Mouse (Mus musculus) brain, embryonic 14.5 days (tissue): ENCODE data around the gene Eif2s1.

Experiments
- CTCF ChIP-seq: fragments of 200-500 bp; IDR thresholded peaks from 2 replicates; pipeline ENCODE4 v1.5.1; 2012; ENCODE audit warnings: inconsistent platforms, mild to moderate bottlenecking, moderate library complexity, borderline replicate concordance; ENCODE audit not compliant: insufficient read depth, insufficient read length; ENCODE audit errors: extremely low read depth
- POLR2A ChIP-seq: fragments of 200-500 bp; IDR thresholded peaks from 2 replicates; pipeline ENCODE4 v1.6.1; 2012; ENCODE audit warnings: mild to moderate bottlenecking, inconsistent platforms, borderline replicate concordance; ENCODE audit not compliant: poor library complexity, insufficient read depth, insufficient read length, severe bottlenecking; ENCODE audit errors: extremely low read depth

DNA sequence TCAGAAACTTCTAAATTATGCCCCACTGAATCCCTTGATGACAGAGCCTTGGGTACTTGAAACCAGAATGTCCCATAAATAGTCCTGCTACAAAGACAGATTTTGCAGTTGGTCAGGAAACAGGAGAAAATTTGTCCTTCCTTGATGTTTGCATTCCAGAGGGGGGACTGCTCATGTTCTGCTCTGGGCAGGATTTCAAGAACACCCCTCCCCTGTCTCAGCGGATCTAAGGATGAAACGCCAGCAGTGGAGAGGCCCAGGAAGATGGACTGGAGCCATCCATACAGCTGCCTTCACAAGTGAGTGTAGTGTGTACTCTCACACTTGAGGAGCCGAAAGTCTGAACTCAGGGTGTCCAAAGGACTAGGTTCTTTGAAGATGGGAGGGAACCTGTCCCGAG, 59.8 kb downstream of the Eif2s1 start:
- TF ChIP-seq POLR2A (no peak), CTCF (no peak)
